Mouse (Mus musculus) liver, adult (tissue): Measurements from ENCODE around the gene Dnaja4.
A peak's percentile ranks its signal among the peaks of the same experiment; 100 is the strongest.

Experiments used
- GATA4 ChIP-seq: IDR thresholded peaks from 2 replicates; pipeline ENCODE4 v1.6.1; 2014; ENCODE audit warnings: mild to moderate bottlenecking, low read length; ENCODE audit not compliant: insufficient replicate concordance

The Dnaja4 gene

GRCm38 (mm10) chr9:54732122-54732521 lies 33.4 kb downstream of the Dnaja4 start:
- TF ChIP-seq GATA4, result no peak

GRCm38 (mm10) chr9:54733921-54734638 lies 35.4 kb downstream of the Dnaja4 start, which contains the start of gene Wdr61:
Gene Wdr61, minus strand, starts transcription at chr9:54734519.
- TF ChIP-seq GATA4, result peak; percentile 42; the same call in 1 of the 2 replicates

- no peak for TF ChIP-seq GATA4
These were observed 36.1 kb downstream of the Dnaja4 start for GRCm38 (mm10) chr9:54734639-54735252.

- TF ChIP-seq GATA4, result no peak
These were observed 37.6 kb downstream of the Dnaja4 start for GRCm38 (mm10) chr9:54736284-54736701.

GRCm38 (mm10) chr9:54738376-54738775 lies 39.7 kb downstream of the Dnaja4 start:
- TF ChIP-seq GATA4, result no peak

- no peak for TF ChIP-seq GATA4
These were observed 45.2 kb downstream of the Dnaja4 start for GRCm38 (mm10) chr9:54743891-54744290.

- no peak for TF ChIP-seq GATA4
These were observed 47.2 kb downstream of the Dnaja4 start for GRCm38 (mm10) chr9:54745740-54746370.

- TF ChIP-seq GATA4, result no peak
These were observed 51.7 kb downstream of the Dnaja4 start for GRCm38 (mm10) chr9:54750215-54750981.

GRCm38 (mm10) chr9:54751684-54752083 lies 53.0 kb downstream of the Dnaja4 start:
- TF ChIP-seq GATA4, result no peak

GRCm38 (mm10) chr9:54752201-54752943 lies 53.7 kb downstream of the Dnaja4 start:
- TF ChIP-seq GATA4, result no peak

GRCm38 (mm10) chr9:54752944-54753295 lies 54.2 kb downstream of the Dnaja4 start:
- no peak for TF ChIP-seq GATA4

- no peak for TF ChIP-seq GATA4
These were observed 60.9 kb downstream of the Dnaja4 start for GRCm38 (mm10) chr9:54759592-54759991.

- TF ChIP-seq GATA4, result no peak
These were observed 65.4 kb downstream of the Dnaja4 start for GRCm38 (mm10) chr9:54764091-54764490.

- no peak for TF ChIP-seq GATA4
These were observed 66.0 kb downstream of the Dnaja4 start, which contains the start of gene Crabp1 for GRCm38 (mm10) chr9:54764561-54765217. Gene Crabp1, plus strand, starts transcription at chr9:54764748.
